9 mouse cellular contexts compared by ENCODE assay signal in the genomic region with DNA sequence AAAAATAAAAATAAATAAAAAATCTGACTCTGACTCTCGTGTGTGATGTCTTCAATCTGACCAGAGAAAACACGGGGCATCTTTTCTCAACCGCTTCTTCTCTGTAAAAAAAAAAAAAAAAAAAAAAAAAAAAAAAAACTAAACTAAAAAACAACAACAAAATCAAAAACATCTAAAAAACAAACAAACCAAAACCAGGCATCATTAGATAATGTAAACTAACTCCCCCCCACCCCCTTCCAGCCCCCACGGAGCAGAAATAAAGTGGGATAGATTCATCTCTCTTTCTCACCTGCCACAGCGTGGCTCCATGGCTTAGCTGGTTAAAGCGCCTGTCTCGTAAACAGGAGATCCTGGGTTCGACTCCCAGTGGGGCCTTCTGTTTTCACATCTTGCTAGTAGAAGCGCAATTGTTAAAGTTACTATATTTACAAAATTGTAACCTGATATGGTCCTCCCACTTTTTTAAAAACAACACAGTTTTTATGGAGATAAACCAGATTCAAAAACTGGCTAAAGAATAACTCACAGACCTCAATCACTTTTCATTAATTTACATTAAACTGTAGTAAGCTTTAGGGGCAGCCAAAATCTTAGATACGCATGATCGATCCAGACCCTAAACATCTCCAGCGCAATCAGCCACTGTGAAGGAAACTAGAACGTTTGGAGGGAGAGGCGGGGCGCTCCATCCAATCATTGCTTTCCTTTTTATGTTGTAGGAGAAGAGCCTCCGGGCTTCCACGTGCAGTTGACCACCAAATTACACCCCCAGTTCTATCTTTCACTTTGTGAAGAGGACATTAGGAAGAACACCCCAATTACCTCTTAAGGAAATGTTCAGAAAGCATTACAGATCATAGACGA. TPM values are rescaled to one million over a fixed set of nuclear protein-coding genes. Genes with fewer than 3 reads are reported as not detected.
DNase-seq lines count a peak whose midpoint lies in the region; ATAC-seq and TF ChIP-seq lines count a peak whose summit lies in the region.
"Had no signal": no experiment of that assay in that cellular context is flagged by ENCODE, and none has a peak within 500 bp of the region (broad histone marks: within the 10 kb centered on the region; RNA-seq: fewer than 3 reads in every experiment).

No protein-coding gene starts in this region.

- H3K4me2 ChIP-seq in lung, embryonic 14.5 days: peak overlapping the region; percentile 60
- peak overlapping the region; percentile 50 for H3K4me2 ChIP-seq in midbrain, postnatal 0 days (ENCODE audit: low read depth, low read length, poor library complexity, severe bottlenecking)

- no peaks in the 10 kb centered on the region for H3K9me3 ChIP-seq in lung, embryonic 14.5 days (ENCODE audit: low read depth, low read length)
- H3K9me3 ChIP-seq in midbrain, postnatal 0 days (ENCODE audit: low read length): no peaks in the 10 kb centered on the region

- 0 out of 2 replicates have a peak, but pooled peaks cover 3% of the 10 kb centered on the region for H3K4me1 ChIP-seq in lung, embryonic 14.5 days (ENCODE audit: insufficient read depth)
- 0 out of 2 replicates have a peak, but pooled peaks cover 4% of the 10 kb centered on the region for H3K4me1 ChIP-seq in midbrain, postnatal 0 days (ENCODE audit: insufficient read depth, low read length)

- no peak overlapping the region for H3K27ac ChIP-seq in lung, embryonic 14.5 days (ENCODE audit: low read depth)
- no peak overlapping the region for H3K27ac ChIP-seq in midbrain, postnatal 0 days (ENCODE audit: low read depth, low read length)

- no peak overlapping the region for H3K9ac ChIP-seq in lung, embryonic 14.5 days
- H3K9ac ChIP-seq in midbrain, postnatal 0 days (replicated peaks; ENCODE audit: low read length, poor library complexity, severe bottlenecking): 0 out of 2 replicates have a peak overlapping the region, but pooled peaks have one; percentile 36

- no peaks in the 10 kb centered on the region for H3K36me3 ChIP-seq in lung, embryonic 14.5 days (ENCODE audit: insufficient read depth)
- H3K36me3 ChIP-seq in midbrain, postnatal 0 days (ENCODE audit: insufficient read depth, low read length): no peaks in the 10 kb centered on the region

- peak overlapping the region; percentile 31 for H3K4me3 ChIP-seq in lung, embryonic 14.5 days (ENCODE audit: low read depth, low read length)
- H3K4me3 ChIP-seq in midbrain, postnatal 0 days (ENCODE audit: low read depth, low read length): peak overlapping the region; percentile 43

- no peak for TF ChIP-seq CTCF in lung, embryonic 14.5 days (IDR thresholded peaks at IDR 0.05; ENCODE audit: low read depth)
- TF ChIP-seq CTCF in midbrain, postnatal 0 days (IDR thresholded peaks at IDR 0.05): no peak

- peak; percentile 79 for DNase-seq in lung, embryonic 14.5 days
- no peak for DNase-seq in lung, postnatal 36 days
- DNase-seq in cerebellum, adult 8-10 months: peak; percentile 60
- peak; percentile 20 to 49 for DNase-seq in left cerebral cortex, adult 8-10 months (ENCODE audit: low spot score in 2 of 2)
- peak; percentile 71 for DNase-seq in midbrain, postnatal 0 days (ENCODE audit: low spot score)
- DNase-seq in spleen, adult 18-20 months: no peak
- DNase-seq in urinary bladder, adult 2 months (ENCODE audit: low spot score): no peak

- H3K27me3 ChIP-seq in lung, embryonic 14.5 days (ENCODE audit: insufficient read depth, low read length): no peaks in the 10 kb centered on the region
- no peaks in the 10 kb centered on the region for H3K27me3 ChIP-seq in midbrain, postnatal 0 days (ENCODE audit: insufficient read depth, low read length)

- no peak for ATAC-seq in lung, embryonic 14.5 days (ENCODE audit: insufficient read depth)
- peak; percentile 42 for ATAC-seq in frontal cortex, adult (ENCODE audit: low TSS enrichment)
- ATAC-seq in midbrain, postnatal 0 days (ENCODE audit: low FRiP score): no peak

- WGBS in lung, embryonic 14.5 days: 14% methylated on average over 18 of the region's 18 CpGs
- 16% methylated on average over 18 of the region's 18 CpGs for WGBS in midbrain, postnatal 0 days

RNA-seq across cellular contexts. Expression of a gene that starts 10.8 kb away (rescaled TPM):
- polyA plus RNA-seq in lung, embryonic 14.5 days (2014; fragmentation: Nextera tagmentation; extraction: Ambion mirVana): not detected in 2 replicates
- 1 to 10 TPM in 1 of 4 experiments, under 1 TPM in 3; 0.28 to 1.4 (median 0.59) TPM for total RNA-seq in left cerebral cortex, adult 8-10 months (2022)
- not detected in 2 replicates for total RNA-seq in midbrain, postnatal 0 days (2014; rRNA removed)
- 0.26 and 0.58 TPM in 2 replicates for polyA plus RNA-seq in midbrain, postnatal 0 days (2015; fragmentation: Nextera tagmentation; extraction: Ambion mirVana)
- polyA plus RNA-seq in urinary bladder, adult 2 months (2012; rRNA removed): not detected in 2 replicates
- total RNA-seq: common myeloid progenitor, adult 5-6 weeks had no signal

RNA-seq across cellular contexts. Expression of a gene that starts 24.0 kb away (rescaled TPM):
- not detected in 2 replicates for polyA plus RNA-seq in lung, embryonic 14.5 days (2014; fragmentation: Nextera tagmentation; extraction: Ambion mirVana)
- total RNA-seq in left cerebral cortex, adult 8-10 months (2022): not detected
- not detected in 2 replicates for total RNA-seq in midbrain, postnatal 0 days (2014; rRNA removed)
- polyA plus RNA-seq in midbrain, postnatal 0 days (2015; fragmentation: Nextera tagmentation; extraction: Ambion mirVana): not detected in 2 replicates
- polyA plus RNA-seq in urinary bladder, adult 2 months (2012; rRNA removed): not detected in 2 replicates
- total RNA-seq: common myeloid progenitor, adult 5-6 weeks had no signal

RNA-seq across cellular contexts. Expression of a gene that starts 30.2 kb away (rescaled TPM):
- polyA plus RNA-seq in lung, embryonic 14.5 days (2014; fragmentation: Nextera tagmentation; extraction: Ambion mirVana): not detected in 2 replicates
- not detected for total RNA-seq in left cerebral cortex, adult 8-10 months (2022)
- total RNA-seq in midbrain, postnatal 0 days (2014; rRNA removed): not detected in 2 replicates
- not detected in 2 replicates for polyA plus RNA-seq in midbrain, postnatal 0 days (2015; fragmentation: Nextera tagmentation; extraction: Ambion mirVana)
- 0.10 TPM in 1 of 2 replicates, not detected in the other for polyA plus RNA-seq in urinary bladder, adult 2 months (2012; rRNA removed)
- total RNA-seq: common myeloid progenitor, adult 5-6 weeks had no signal

RNA-seq across cellular contexts. Expression of a gene that starts 39.9 kb away (rescaled TPM):
- polyA plus RNA-seq in lung, embryonic 14.5 days (2014; fragmentation: Nextera tagmentation; extraction: Ambion mirVana): 14.1 and 14.3 TPM in 2 replicates
- 1 to 10 TPM; 6.7 to 8.8 (median 7.8) TPM for total RNA-seq in left cerebral cortex, adult 8-10 months (2022)
- 5.0 and 6.4 TPM in 2 replicates for total RNA-seq in midbrain, postnatal 0 days (2014; rRNA removed)
- polyA plus RNA-seq in midbrain, postnatal 0 days (2015; fragmentation: Nextera tagmentation; extraction: Ambion mirVana): 7.2 and 7.8 TPM in 2 replicates
- 7.9 and 8.0 TPM in 2 replicates for polyA plus RNA-seq in urinary bladder, adult 2 months (2012; rRNA removed)

Comparison
In these comparisons a context has a peak if more than half of its experiments do, and no peak if none do; other contexts are left out.
1. DNase-seq: peak in lung, embryonic 14.5 days (single experiment), cerebellum, adult 8-10 months (single experiment), left cerebral cortex, adult 8-10 months (2 of 2) and midbrain, postnatal 0 days (single experiment); none in lung, postnatal 36 days (single experiment), spleen, adult 18-20 months (0 of 2) and urinary bladder, adult 2 months (single experiment).